Mouse (Mus musculus): ENCODE results near the gene Npdc1.

DNA sequence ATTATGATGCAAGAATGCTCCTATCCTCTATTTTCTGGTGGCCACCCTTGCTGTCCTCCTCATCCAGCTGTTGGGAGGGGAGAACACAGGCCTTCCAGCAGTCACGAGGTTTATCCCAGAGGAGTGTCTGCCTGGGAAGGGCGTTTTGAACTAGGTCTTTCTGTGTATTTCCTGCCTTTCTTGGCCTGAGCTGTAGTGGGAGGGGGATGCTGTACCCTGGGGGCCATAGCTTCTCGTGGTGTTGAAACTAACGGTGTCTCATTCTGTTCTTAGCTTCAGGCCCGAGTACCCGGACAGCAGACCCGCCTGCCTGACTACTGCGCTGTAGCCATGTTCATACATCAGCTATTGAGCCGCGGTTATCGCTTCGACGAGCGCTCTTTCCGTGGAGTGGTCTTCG, 1.1 kb downstream of the Npdc1 start:
- TF ChIP-seq POLR2A (IDR thresholded peaks at IDR 0.05; ENCODE audit: insufficient read depth, low read length): no peak
- no peak for TF ChIP-seq CTCF (IDR thresholded peaks at IDR 0.05; ENCODE audit: low read depth, low read length)
